Comparison of ENCODE assay signal across 8 mouse cellular contexts in genomic region chr11:100938112-100938511, GRCm38 (mm10). TPM values are rescaled to one million over a fixed set of nuclear protein-coding genes. Genes with fewer than 3 reads are reported as not detected.
DNase-seq lines count a peak whose midpoint lies in the region; ATAC-seq and TF ChIP-seq lines count a peak whose summit lies in the region.

No protein-coding gene starts in this region.

- no peak overlapping the region for H3K9ac ChIP-seq in ES-E14 (ENCODE audit: insufficient read depth, low read depth, low read length, poor library complexity, severe bottlenecking)
- H3K9ac ChIP-seq in kidney, embryonic 14.5 days (ENCODE audit: low read depth, low read length), result no peak overlapping the region; the same call in 1 of the 2 replicates

- H3K27me3 ChIP-seq in cerebellum, adult 2 months (ENCODE audit: control insufficient read depth, insufficient read depth, low read length), result no peaks in the 10 kb centered on the region
- no peaks in the 10 kb centered on the region for H3K27me3 ChIP-seq in kidney, embryonic 14.5 days (ENCODE audit: control insufficient read depth, insufficient read depth, low read length)

- peak; percentile 33 for ATAC-seq in granulocyte monocyte progenitor cell, adult 5-6 weeks (replicated peaks; ENCODE audit: poor library complexity, severe bottlenecking)
- no peak for ATAC-seq in kidney, embryonic 14.5 days (ENCODE audit: low FRiP score, low TSS enrichment)

- TF ChIP-seq CTCF in cerebellum, adult 2 months (IDR thresholded peaks at IDR 0.05; ENCODE audit: borderline replicate concordance, insufficient read depth, low read depth, low read length), result no peak

- 9% methylated on average over 5 of the region's 5 CpGs for WGBS in cerebellum, adult 2 months
- WGBS in kidney, embryonic 14.5 days, result 21% methylated on average over 5 of the region's 5 CpGs

- no peaks in the 10 kb centered on the region; the same call in 1 of the 2 replicates for H3K36me3 ChIP-seq in ES-E14 (ENCODE audit: control insufficient read depth, insufficient read depth, low read length, poor library complexity, severe bottlenecking)
- no peaks in the 10 kb centered on the region for H3K36me3 ChIP-seq in kidney, embryonic 14.5 days (ENCODE audit: control insufficient read depth, insufficient read depth, low read length)

- H3K4me3 ChIP-seq in cerebellum, adult 2 months (replicated peaks; ENCODE audit: insufficient read depth, low read depth, low read length), result peak overlapping the region; percentile 36
- H3K4me3 ChIP-seq in ES-E14 (ENCODE audit: insufficient read depth in 1 of 2, low read depth in 1 of 2, low read length in 2 of 2, poor library complexity in 1 of 2, severe bottlenecking in 1 of 2), result peak overlapping the region; percentile 56 to 99; a peak in 3 of 4 replicates
- H3K4me3 ChIP-seq in kidney, embryonic 14.5 days (ENCODE audit: low read length), result peak overlapping the region; percentile 90

- intact Hi-C loops in left cerebral cortex, postnatal 36 days (cut with DNase I), result no loop called here

- H3K4me1 ChIP-seq in cerebellum, adult 2 months (ENCODE audit: control insufficient read depth, insufficient read depth, low read length), result peaks cover 4% of the 10 kb centered on the region; the same call in 1 of the 2 replicates
- H3K4me1 ChIP-seq in ES-E14 (ENCODE audit: control insufficient read depth in 2 of 2, insufficient read depth in 2 of 2, low read length in 2 of 2, poor library complexity in 1 of 2), result peaks cover 6 to 11% of the 10 kb centered on the region in 2 experiments
- H3K4me1 ChIP-seq in kidney, embryonic 14.5 days (ENCODE audit: control insufficient read depth, insufficient read depth, low read length), result peaks cover 13% of the 10 kb centered on the region; the same call in 1 of the 2 replicates

- TF ChIP-seq POLR2A in cerebellum, adult 2 months (IDR thresholded peaks at IDR 0.05; ENCODE audit: borderline replicate concordance, insufficient read depth, low read length), result no peak

- H3K4me2 ChIP-seq in kidney, embryonic 14.5 days (replicated peaks; ENCODE audit: low read depth, low read length), result peak overlapping the region; percentile 69

- in situ Hi-C loops in ES-E14 (cut with MboI; ENCODE audit: low sequenced_read_pairs in 2 of 2, unreplicated experiment in 2 of 2), result no loop called here

- DNase-seq in cerebellum, adult 2 months, result peak in 1 of 2 experiments; percentile 20
- no peak for DNase-seq in cerebellum, adult 8-10 months
- no peak for DNase-seq in ES-E14 (ENCODE audit: low read depth, low spot score)
- DNase-seq in lung, postnatal 36 days, result peak; percentile 90
- DNase-seq in left cerebral cortex, postnatal 36 days (ENCODE audit: low spot score in 2 of 2), result no peak
- no peak for DNase-seq in ovary, postnatal 10 days (ENCODE audit: low spot score)

- H3K27ac ChIP-seq in cerebellum, adult 2 months (ENCODE audit: insufficient read depth, low read length), result no peak overlapping the region
- H3K27ac ChIP-seq in ES-E14 (ENCODE audit: insufficient read depth, low read depth, low read length, poor library complexity, severe bottlenecking), result no peak overlapping the region
- H3K27ac ChIP-seq in kidney, embryonic 14.5 days (ENCODE audit: low read depth, low read length), result no peak overlapping the region

- H3K9me3 ChIP-seq in ES-E14 (ENCODE audit: control insufficient read depth, insufficient read depth, low read depth, low read length), result no peaks in the 10 kb centered on the region
- no peaks in the 10 kb centered on the region for H3K9me3 ChIP-seq in kidney, embryonic 14.5 days (ENCODE audit: control insufficient read depth, low read length)

TF ChIP-seq in ES-E14, 5 proteins besides CTCF, POLR2A, EP300 and RAD21:
- no peak for TF ChIP-seq MAFK (IDR thresholded peaks at IDR 0.05; ENCODE audit: insufficient read depth, low read depth, low read length)
- no peak for TF ChIP-seq CHD2 (IDR thresholded peaks at IDR 0.05; ENCODE audit: low read depth, low read length)
- no peak for TF ChIP-seq ZC3H11A (IDR thresholded peaks at IDR 0.05; ENCODE audit: borderline replicate concordance, low read depth, low read length)
- no peak for TF ChIP-seq ZNF384 (IDR thresholded peaks at IDR 0.05; ENCODE audit: low read depth, low read length)
- no peak for TF ChIP-seq HCFC1 (IDR thresholded peaks at IDR 0.05; ENCODE audit: borderline replicate concordance, insufficient read depth, low read length)

RNA-seq across cellular contexts. Expression of gene Stat3, which starts 1.2 kb away (rescaled TPM):
- 45.0 and 47.5 TPM in 2 replicates for polyA plus RNA-seq in cerebellum, adult 2 months (2012; rRNA removed)
- total RNA-seq in ES-E14 (2012; rRNA removed), result 61.5 and 78.9 TPM in 2 replicates
- 51.6 and 54.7 TPM in 2 replicates for total RNA-seq in granulocyte monocyte progenitor cell, adult 5-6 weeks (2014; fragmentation: Nextera tagmentation)
- 52.1 and 80.7 TPM in 2 replicates for total RNA-seq in granulocyte monocyte progenitor cell, adult 5-6 weeks (2017)
- polyA plus RNA-seq in kidney, embryonic 14.5 days (2014; fragmentation: Nextera tagmentation; extraction: Ambion mirVana), result 25.3 and 40.0 TPM in 2 replicates
- total RNA-seq in left cerebral cortex, postnatal 36 days (2021), result 10 to 100 TPM; 29.6 to 44.7 TPM

RNA-seq across cellular contexts. Expression of gene Cavin1, which starts 32.6 kb away (rescaled TPM):
- polyA plus RNA-seq in cerebellum, adult 2 months (2012; rRNA removed), result 14.9 and 15.6 TPM in 2 replicates
- total RNA-seq in ES-E14 (2012; rRNA removed), result 16.4 and 30.7 TPM in 2 replicates
- total RNA-seq in granulocyte monocyte progenitor cell, adult 5-6 weeks (2014; fragmentation: Nextera tagmentation), result 1.1 and 1.5 TPM in 2 replicates
- 0.93 and 1.6 TPM in 2 replicates for total RNA-seq in granulocyte monocyte progenitor cell, adult 5-6 weeks (2017)
- 40.7 and 45.1 TPM in 2 replicates for polyA plus RNA-seq in kidney, embryonic 14.5 days (2014; fragmentation: Nextera tagmentation; extraction: Ambion mirVana)
- 10 to 100 TPM; 17.4 to 20.4 TPM for total RNA-seq in left cerebral cortex, postnatal 36 days (2021)

Comparison
In these comparisons a context has a peak if more than half of its experiments do, and no peak if none do; other contexts are left out.
1. H3K4me3 ChIP-seq: peak in every context shown above with its lines; median percentile 90 in kidney, embryonic 14.5 days; 78 in ES-E14; 36 in cerebellum, adult 2 months.